Comparison of ENCODE assay signal across 8 mouse cellular contexts in genomic region chr17:29615616-29616015, GRCm38 (mm10). TPM values are rescaled to one million over a fixed set of nuclear protein-coding genes. Genes with fewer than 3 reads are reported as not detected.
DNase-seq lines count a peak whose midpoint lies in the region; ATAC-seq lines count a peak whose summit lies in the region.

No protein-coding gene starts in this region.

- peak overlapping the region; percentile 99 for H3K4me3 ChIP-seq in kidney, embryonic 16.5 days (ENCODE audit: low read length)
- peak overlapping the region; percentile 97 for H3K4me3 ChIP-seq in forebrain, embryonic 11.5 days (ENCODE audit: low read depth, low read length)
- peak overlapping the region; percentile 93 for H3K4me3 ChIP-seq in liver, embryonic 15.5 days (replicated peaks)

- peaks cover 15% of the 10 kb centered on the region for H3K36me3 ChIP-seq in kidney, embryonic 16.5 days (ENCODE audit: insufficient read depth, low read length)
- H3K36me3 ChIP-seq in forebrain, embryonic 11.5 days (ENCODE audit: control insufficient read depth, insufficient read depth, low read length): no peaks in the 10 kb centered on the region; the same call in 1 of the 2 replicates
- H3K36me3 ChIP-seq in liver, embryonic 15.5 days (replicated peaks): peaks cover 35% of the 10 kb centered on the region

- H3K4me2 ChIP-seq in kidney, embryonic 16.5 days (replicated peaks; ENCODE audit: low read depth, low read length): peak overlapping the region; percentile 95
- peak overlapping the region; percentile 89 for H3K4me2 ChIP-seq in forebrain, embryonic 11.5 days (ENCODE audit: low read depth, low read length, severe bottlenecking)
- H3K4me2 ChIP-seq in liver, embryonic 15.5 days: peak overlapping the region; percentile 77

- H3K9ac ChIP-seq in kidney, embryonic 16.5 days (replicated peaks; ENCODE audit: low read length): peak overlapping the region; percentile 99
- peak overlapping the region; percentile 97 for H3K9ac ChIP-seq in forebrain, embryonic 11.5 days (ENCODE audit: low read length)
- peak overlapping the region; percentile 98 for H3K9ac ChIP-seq in liver, embryonic 15.5 days

- H3K27me3 ChIP-seq in kidney, embryonic 16.5 days (ENCODE audit: insufficient read depth, low read length): no peaks in the 10 kb centered on the region
- H3K27me3 ChIP-seq in forebrain, embryonic 11.5 days (ENCODE audit: control insufficient read depth, insufficient read depth, low read length): no peaks in the 10 kb centered on the region
- H3K27me3 ChIP-seq in liver, embryonic 15.5 days: no peaks in the 10 kb centered on the region

- H3K4me1 ChIP-seq in kidney, embryonic 16.5 days (ENCODE audit: insufficient read depth, low read length): peaks cover 32% of the 10 kb centered on the region
- H3K4me1 ChIP-seq in forebrain, embryonic 11.5 days (replicated peaks; ENCODE audit: control insufficient read depth, insufficient read depth, low read length): peaks cover 5% of the 10 kb centered on the region; the same call in 1 of the 2 replicates
- peaks cover 36% of the 10 kb centered on the region for H3K4me1 ChIP-seq in liver, embryonic 15.5 days (replicated peaks)

- H3K9me3 ChIP-seq in kidney, embryonic 16.5 days (ENCODE audit: low read length): no peaks in the 10 kb centered on the region
- no peaks in the 10 kb centered on the region for H3K9me3 ChIP-seq in forebrain, embryonic 11.5 days (ENCODE audit: control insufficient read depth, low read length)
- no peaks in the 10 kb centered on the region for H3K9me3 ChIP-seq in liver, embryonic 15.5 days (replicated peaks)

- peak overlapping the region; percentile 97; the same call in 1 of the 2 replicates for H3K27ac ChIP-seq in kidney, embryonic 16.5 days (ENCODE audit: low read length)
- H3K27ac ChIP-seq in forebrain, embryonic 11.5 days (ENCODE audit: low read depth, low read length): 0 out of 2 replicates have a peak overlapping the region, but pooled peaks have one; percentile 95
- peak overlapping the region; percentile 94; the same call in 1 of the 2 replicates for H3K27ac ChIP-seq in liver, embryonic 15.5 days (replicated peaks)

- no peak for DNase-seq in kidney, adult 9 months
- peak; percentile 42 for DNase-seq in NIH3T3 (ENCODE audit: low read depth)
- DNase-seq in forebrain, embryonic 11.5 days (ENCODE audit: low spot score): no peak
- no peak for DNase-seq in gastrocnemius, adult 8-10 months (ENCODE audit: low spot score in 2 of 2)
- no peak for DNase-seq in B cell, adult 2 months

- ATAC-seq in kidney, embryonic 16.5 days (ENCODE audit: low FRiP score, low TSS enrichment): no peak
- ATAC-seq in forebrain, embryonic 11.5 days (replicated peaks; ENCODE audit: low FRiP score): no peak
- ATAC-seq in liver, embryonic 15.5 days (ENCODE audit: insufficient read depth): no peak
- ATAC-seq in monocyte, adult 5-6 weeks (replicated peaks; ENCODE audit: insufficient number of reproducible peaks, low FRiP score, low TSS enrichment, poor library complexity, severe bottlenecking): no peak

- 8% methylated on average over 4 of the region's 4 CpGs for WGBS in kidney, embryonic 16.5 days
- 8% methylated on average over 4 of the region's 4 CpGs for WGBS in forebrain, embryonic 11.5 days
- 14% methylated on average over 4 of the region's 4 CpGs for WGBS in liver, embryonic 15.5 days (ENCODE audit: insufficient replicate concordance)

RNA-seq across cellular contexts. Expression of gene Gm28043, which starts 0.9 kb away (rescaled TPM):
- polyA plus RNA-seq in kidney, embryonic 16.5 days (2015; fragmentation: Nextera tagmentation; extraction: Ambion mirVana): 2.5 TPM in 2 replicates
- 3.5 and 5.0 TPM in 2 replicates for polyA plus RNA-seq in forebrain, embryonic 11.5 days (2014; fragmentation: Nextera tagmentation; extraction: Ambion mirVana)
- polyA plus RNA-seq in liver, embryonic 15.5 days (2015; fragmentation: Nextera tagmentation; extraction: Ambion mirVana): 0.92 and 1.1 TPM in 2 replicates
- under 1 TPM; 0.35 to 0.87 (median 0.59) TPM for total RNA-seq in gastrocnemius, adult 8-10 months (2022)
- 17.9 to 20.7 TPM (median 20.5 TPM) in 3 replicates for total RNA-seq in monocyte, adult 5-6 weeks (2017)

RNA-seq across cellular contexts. Expression of gene Rnf8, which starts 1.0 kb away (rescaled TPM):
- 81.3 and 86.6 TPM in 2 replicates for polyA plus RNA-seq in kidney, embryonic 16.5 days (2015; fragmentation: Nextera tagmentation; extraction: Ambion mirVana)
- 112 and 124 TPM in 2 replicates for polyA plus RNA-seq in forebrain, embryonic 11.5 days (2014; fragmentation: Nextera tagmentation; extraction: Ambion mirVana)
- polyA plus RNA-seq in liver, embryonic 15.5 days (2015; fragmentation: Nextera tagmentation; extraction: Ambion mirVana): 36.7 and 40.1 TPM in 2 replicates
- 10 to 100 TPM; 15.2 to 23.7 (median 19.9) TPM for total RNA-seq in gastrocnemius, adult 8-10 months (2022)
- total RNA-seq in monocyte, adult 5-6 weeks (2017): 44.8 to 57.1 TPM (median 48.0 TPM) in 3 replicates

RNA-seq across cellular contexts. Expression of gene Cmtr1, which starts 44.8 kb away (rescaled TPM):
- 116 and 137 TPM in 2 replicates for polyA plus RNA-seq in kidney, embryonic 16.5 days (2015; fragmentation: Nextera tagmentation; extraction: Ambion mirVana)
- 144 and 150 TPM in 2 replicates for polyA plus RNA-seq in forebrain, embryonic 11.5 days (2014; fragmentation: Nextera tagmentation; extraction: Ambion mirVana)
- polyA plus RNA-seq in liver, embryonic 15.5 days (2015; fragmentation: Nextera tagmentation; extraction: Ambion mirVana): 57.1 and 65.1 TPM in 2 replicates
- total RNA-seq in gastrocnemius, adult 8-10 months (2022): 10 to 100 TPM; 41.0 to 61.0 (median 54.3) TPM
- total RNA-seq in monocyte, adult 5-6 weeks (2017): 107 to 224 TPM (median 209 TPM) in 3 replicates
